Mouse (Mus musculus) lung, adult 2 months (tissue): ENCODE data around the gene Il4i1.

Source experiments
- CTCF ChIP-seq: fragments of 200-500 bp; IDR thresholded peaks from 2 replicates; pipeline ENCODE4 v1.5.1; 2011; ENCODE audit warnings: mild to moderate bottlenecking, low read length, control low read depth; ENCODE audit not compliant: insufficient read depth
- POLR2A ChIP-seq: fragments of 200-500 bp; IDR thresholded peaks from 2 replicates; pipeline ENCODE4 v1.6.1; 2011; ENCODE audit warnings: low read depth, mild to moderate bottlenecking, control low read depth, low read length, borderline replicate concordance; ENCODE audit errors: extremely low read depth

GRCm38 (mm10) chr7:44855036-44855435, 38.8 kb downstream of the Il4i1 start:
- TF ChIP-seq CTCF, result no peak
- no peak for TF ChIP-seq POLR2A
